Mouse (Mus musculus) ES-Bruce4 (cell line): ENCODE measurements around the gene Ncor2. TPM values are rescaled to one million over a fixed set of nuclear protein-coding genes. Genes with fewer than 3 reads are reported as not detected.
A peak's percentile ranks its signal among the peaks of the same experiment; 100 is the strongest.

Source experiments
- H3K27ac ChIP-seq: 2 replicates; pipeline ENCODE4 v1.5.1; 2012; ENCODE audit warnings: low read length, inconsistent platforms; ENCODE audit not compliant: insufficient read depth
- H3K27me3 ChIP-seq: 2 replicates; pipeline ENCODE4 v1.6.1; 2012; ENCODE audit warnings: mild to moderate bottlenecking, low read length, inconsistent platforms; ENCODE audit not compliant: control insufficient read depth, poor library complexity, insufficient read depth, severe bottlenecking
- H3K36me3 ChIP-seq: 2 replicates; pipeline ENCODE4 v1.6.1; 2012; ENCODE audit warnings: inconsistent platforms, mild to moderate bottlenecking, low read length, moderate library complexity; ENCODE audit not compliant: control insufficient read depth, poor library complexity, insufficient read depth, severe bottlenecking
- H3K4me1 ChIP-seq: one replicate; pipeline ENCODE4 v1.8.1; 2011; ENCODE audit warnings: low read length; ENCODE audit not compliant: control insufficient read depth, insufficient read depth
- H3K4me3 ChIP-seq: 2 replicates; pipeline ENCODE4 v1.5.1; 2011; ENCODE audit warnings: low read depth, mild to moderate bottlenecking, low read length
- H3K9ac ChIP-seq: 2 replicates; pipeline ENCODE4 v1.6.1; 2012; ENCODE audit warnings: low read depth, mild to moderate bottlenecking, inconsistent platforms; ENCODE audit not compliant: poor library complexity, severe bottlenecking
- H3K9me3 ChIP-seq: replicated peaks from 2 replicates; pipeline ENCODE4 v1.6.1; 2012; ENCODE audit warnings: mild to moderate bottlenecking, low read length, inconsistent platforms; ENCODE audit not compliant: control insufficient read depth, poor library complexity, insufficient read depth, severe bottlenecking
- CTCF ChIP-seq: IDR thresholded peaks from one replicate; pipeline ENCODE4 v1.8.1; 2011; ENCODE audit warnings: low read depth, low read length
- EP300 ChIP-seq: IDR thresholded peaks from 2 replicates; pipeline ENCODE4 v1.6.1; 2011; ENCODE audit warnings: low read depth, low read length; ENCODE audit not compliant: insufficient read depth
- POLR2A ChIP-seq: IDR thresholded peaks from one replicate; pipeline ENCODE4 v1.8.1; 2011; ENCODE audit warnings: low read length; ENCODE audit not compliant: insufficient read depth
- polyA plus RNA-seq: library from polyadenylated mRNA; stranded (reverse); fragments of >200 nt; gene quantifications from 2 replicates; pipeline ENCODE4 v1.2.4, GENCODE M21; 2011; ENCODE audit warnings: low read depth; ENCODE audit not compliant: missing spikeins, insufficient read depth, insufficient read length

Gene Ncor2
- polyA plus RNA-seq, 1 experiment, result 57.5 TPM

DNA sequence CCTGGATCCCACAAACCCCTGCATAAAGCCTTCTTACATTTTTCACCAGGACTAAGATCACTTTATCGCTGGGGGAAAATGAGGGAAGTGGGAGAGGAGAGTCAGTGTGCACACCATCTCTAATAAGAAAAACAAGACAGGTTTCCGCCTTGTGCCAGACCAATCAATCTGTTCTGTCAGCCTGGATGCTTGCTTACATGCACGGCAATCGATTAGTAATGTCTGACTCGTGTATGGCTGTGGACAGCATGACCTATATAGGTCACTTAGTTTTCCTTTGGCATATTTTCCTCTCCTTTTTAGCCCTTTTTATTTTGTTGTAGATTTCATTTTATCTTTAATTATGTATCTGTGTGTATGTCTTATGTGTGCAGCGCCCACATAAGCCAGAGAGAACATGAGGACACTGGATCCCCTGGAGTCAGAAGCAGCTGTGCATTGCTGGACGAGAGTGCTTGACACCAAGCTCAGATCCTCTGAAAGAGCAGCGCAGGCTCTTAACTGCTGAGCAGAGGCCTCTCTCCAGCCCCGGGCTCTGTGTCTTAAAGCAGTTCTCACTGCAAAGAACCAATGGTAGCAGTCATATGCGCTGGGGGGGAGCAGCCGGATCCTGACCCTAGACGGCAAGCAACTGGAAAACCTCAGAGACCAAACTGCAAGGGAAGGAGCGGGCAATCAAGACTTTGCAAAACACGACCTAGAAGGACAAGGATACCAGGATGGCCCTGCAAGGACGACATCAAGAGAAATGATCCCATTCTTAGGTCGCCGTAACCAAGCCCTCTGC lies 58.3 kb downstream of the Ncor2 start:
- no peak for TF ChIP-seq CTCF
- no peak for TF ChIP-seq EP300
- TF ChIP-seq POLR2A, result no peak
- Histone ChIP-seq H3K9ac (no peak overlapping the region), H3K4me3 (no peak overlapping the region), H3K27ac (no peak overlapping the region), H3K4me1 (no peaks in the 10 kb centered on the region), H3K36me3 (no peaks in the 10 kb centered on the region), H3K9me3 (no peaks in the 10 kb centered on the region), H3K27me3 (no peaks in the 10 kb centered on the region)

DNA sequence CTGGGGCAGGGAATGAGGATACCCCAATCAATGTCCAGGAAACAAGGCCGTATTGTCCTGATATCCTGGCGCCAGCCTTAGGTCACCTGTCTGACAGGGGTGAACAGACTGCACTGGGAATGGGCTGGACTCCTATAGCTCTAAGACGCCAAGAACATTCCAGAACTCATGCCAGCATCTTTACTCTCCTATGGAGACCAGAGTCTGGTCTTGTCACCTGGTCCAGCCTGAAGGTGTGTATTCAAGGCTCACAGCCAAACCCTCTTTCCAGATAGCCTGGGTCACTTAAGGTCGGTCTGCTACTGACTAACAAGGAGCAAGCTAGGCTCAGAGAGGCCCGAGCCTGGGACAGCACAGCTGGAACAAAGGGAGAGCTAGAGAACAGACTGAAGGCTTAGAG lies 61.8 kb downstream of the Ncor2 start:
- no peak overlapping the region for H3K9ac ChIP-seq
- no peaks in the 10 kb centered on the region for H3K27me3 ChIP-seq
- no peak for TF ChIP-seq CTCF
- no peak for TF ChIP-seq EP300
- TF ChIP-seq POLR2A, result no peak
- no peaks in the 10 kb centered on the region for H3K4me1 ChIP-seq
- H3K4me3 ChIP-seq, result no peak overlapping the region
- H3K27ac ChIP-seq, result no peak overlapping the region
- H3K9me3 ChIP-seq, result no peaks in the 10 kb centered on the region
- no peaks in the 10 kb centered on the region for H3K36me3 ChIP-seq

DNA sequence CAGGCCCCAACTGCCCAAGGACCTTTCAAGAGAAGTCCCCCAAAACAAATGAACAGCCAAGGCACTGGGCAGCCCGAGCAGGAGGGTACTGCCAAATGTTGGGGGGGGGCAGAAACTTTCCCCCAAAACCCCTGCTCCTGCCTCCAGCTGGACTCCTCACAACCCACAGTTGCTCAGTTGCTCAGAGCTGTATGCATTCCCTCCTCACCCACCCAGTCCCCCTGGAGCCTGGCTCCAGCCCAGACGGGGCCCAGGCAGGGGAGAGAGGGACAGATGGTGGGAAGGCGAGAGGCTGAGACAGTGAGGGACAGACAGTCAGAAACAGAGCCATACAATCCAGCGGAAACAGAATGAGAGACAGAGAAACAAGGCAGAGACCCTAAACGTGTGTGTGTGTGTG lies 66.0 kb downstream of the Ncor2 start:
- peaks cover 4% of the 10 kb centered on the region for H3K4me1 ChIP-seq
- H3K4me3 ChIP-seq, result no peak overlapping the region
- H3K36me3 ChIP-seq, result no peaks in the 10 kb centered on the region
- no peak overlapping the region for H3K9ac ChIP-seq
- no peaks in the 10 kb centered on the region for H3K27me3 ChIP-seq
- no peak overlapping the region for H3K27ac ChIP-seq
- H3K9me3 ChIP-seq, result no peaks in the 10 kb centered on the region
- TF ChIP-seq POLR2A (no peak), EP300 (no peak), CTCF (no peak)

DNA sequence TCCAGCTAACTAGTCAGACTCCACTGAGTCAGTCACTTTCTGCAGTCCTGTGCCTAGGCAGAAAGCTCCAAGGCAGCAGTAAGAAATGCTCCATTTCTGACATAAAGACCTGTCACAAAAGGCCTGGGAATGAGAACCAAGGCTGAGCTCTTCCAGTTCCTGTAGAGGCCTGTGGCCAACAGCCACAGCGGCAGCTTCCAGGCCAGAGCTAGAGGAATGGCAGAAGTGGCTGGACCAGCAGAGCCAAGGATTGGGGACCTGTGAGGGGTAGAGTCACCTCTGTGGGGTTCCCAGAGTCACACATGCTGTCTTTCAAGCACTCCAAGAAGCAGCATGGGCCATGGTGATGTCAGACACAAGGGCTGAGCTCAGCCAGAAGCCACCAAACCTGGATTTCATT lies 66.4 kb downstream of the Ncor2 start:
- peaks cover 4% of the 10 kb centered on the region for H3K4me1 ChIP-seq
- H3K9me3 ChIP-seq, result no peaks in the 10 kb centered on the region
- no peak overlapping the region for H3K9ac ChIP-seq
- H3K4me3 ChIP-seq, result no peak overlapping the region
- no peaks in the 10 kb centered on the region for H3K36me3 ChIP-seq
- TF ChIP-seq CTCF, result no peak
- no peak for TF ChIP-seq EP300
- no peak for TF ChIP-seq POLR2A
- H3K27me3 ChIP-seq, result no peaks in the 10 kb centered on the region
- H3K27ac ChIP-seq, result no peak overlapping the region

DNA sequence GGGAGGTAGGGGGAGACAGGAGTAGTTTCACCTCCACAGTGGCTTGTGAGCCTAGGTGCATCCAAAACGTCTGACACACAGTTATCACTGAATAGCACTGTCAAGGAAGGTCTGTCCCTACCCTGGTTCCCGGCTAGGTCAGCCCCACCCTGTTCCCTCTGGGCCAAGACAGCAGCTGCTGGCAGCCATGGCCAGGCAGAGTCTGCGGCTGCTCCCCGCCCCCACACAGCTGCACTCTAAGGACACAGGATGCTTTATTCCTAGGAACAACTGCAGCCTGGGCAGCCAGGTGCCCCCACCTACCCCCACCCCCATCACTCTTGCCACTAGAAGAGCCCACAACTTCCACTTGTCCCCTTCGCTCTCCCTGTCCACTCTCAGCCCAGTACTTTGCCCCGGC lies 67.9 kb downstream of the Ncor2 start:
- no peaks in the 10 kb centered on the region for H3K27me3 ChIP-seq
- peaks cover 4% of the 10 kb centered on the region for H3K4me1 ChIP-seq
- H3K9ac ChIP-seq, result no peak overlapping the region
- no peak overlapping the region for H3K4me3 ChIP-seq
- no peaks in the 10 kb centered on the region for H3K36me3 ChIP-seq
- no peaks in the 10 kb centered on the region for H3K9me3 ChIP-seq
- peak overlapping the region; percentile 11; the same call in 1 of the 2 replicates for H3K27ac ChIP-seq
- peak; percentile 79; the same call in 1 of the 2 replicates for TF ChIP-seq EP300
- no peak for TF ChIP-seq CTCF

DNA sequence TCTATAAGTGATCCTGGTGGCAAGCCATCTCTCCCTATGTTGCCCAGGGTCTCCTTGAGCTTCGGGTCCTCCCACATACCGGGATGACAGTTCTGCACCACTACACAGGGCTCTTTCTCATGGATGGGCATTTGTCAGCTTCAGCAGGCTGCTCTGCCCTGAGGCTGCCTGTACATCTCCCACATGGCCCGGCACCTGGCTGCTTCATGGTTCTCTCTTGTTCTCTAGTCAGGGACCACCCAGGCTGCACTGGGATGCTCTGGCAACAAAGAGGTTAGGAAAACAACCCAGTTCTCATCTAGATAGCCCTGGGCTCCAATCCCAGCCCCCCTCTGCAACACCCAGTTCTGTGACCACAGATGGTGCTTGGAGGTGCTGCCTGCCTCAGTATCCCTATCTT lies 68.3 kb downstream of the Ncor2 start:
- Histone ChIP-seq H3K4me3 (no peak overlapping the region), H3K27ac (no peak overlapping the region), H3K27me3 (no peaks in the 10 kb centered on the region), H3K9me3 (no peaks in the 10 kb centered on the region), H3K4me1 (peaks cover 4% of the 10 kb centered on the region), H3K9ac (no peak overlapping the region), H3K36me3 (no peaks in the 10 kb centered on the region)
- TF ChIP-seq EP300, result peak; percentile 79
- TF ChIP-seq POLR2A, result no peak
